Mouse (Mus musculus) retina, embryonic 14.5 days (tissue): ENCODE measurements at regions not wholly inside any gene's neighbourhood (a gene's known extent, or its start where the extent isn't known, plus 50 kb on each side); places are given as distances from the start of the nearest gene placed in this dataset.

ENCODE experiments used
- DNase-seq: peaks from one replicate; pipeline ENCODE4 v3.0.0-alpha.2; 2015; ENCODE audit warnings: low spot score

DNA sequence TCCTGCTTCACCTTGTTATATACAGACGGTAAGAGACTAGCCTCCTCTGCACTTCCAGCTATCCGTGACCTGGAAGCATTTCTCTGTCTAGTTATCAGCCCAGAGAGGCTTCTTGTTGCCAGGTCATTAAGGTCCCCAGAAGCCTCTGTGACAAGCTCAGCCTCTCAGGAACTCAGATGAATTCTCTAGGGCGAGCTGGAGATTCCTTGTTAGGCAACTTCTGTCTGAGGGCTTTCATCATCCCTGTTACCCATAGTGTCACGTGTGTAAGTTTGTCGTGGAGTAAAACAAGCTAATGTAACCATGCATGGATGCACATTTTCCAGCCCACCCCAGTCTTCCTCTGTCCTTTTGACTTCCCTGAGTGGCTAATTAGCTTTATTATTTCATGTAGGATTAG is 126.3 kb upstream of the Ednra start:
- DNase-seq = no peak

- no peak for DNase-seq
Observed at GRCm38 (mm10) chr8:77870264-77870663, 146.0 kb upstream of the Ednra start.

- DNase-seq = no peak
Observed at GRCm38 (mm10) chr8:77872771-77873170, 148.5 kb upstream of the Ednra start.

- DNase-seq = no peak
Observed at GRCm38 (mm10) chr8:77919776-77920175, 195.5 kb upstream of the Ednra start.

GRCm38 (mm10) chr8:77921868-77922267 is 197.6 kb upstream of the Ednra start:
- no peak for DNase-seq

DNA sequence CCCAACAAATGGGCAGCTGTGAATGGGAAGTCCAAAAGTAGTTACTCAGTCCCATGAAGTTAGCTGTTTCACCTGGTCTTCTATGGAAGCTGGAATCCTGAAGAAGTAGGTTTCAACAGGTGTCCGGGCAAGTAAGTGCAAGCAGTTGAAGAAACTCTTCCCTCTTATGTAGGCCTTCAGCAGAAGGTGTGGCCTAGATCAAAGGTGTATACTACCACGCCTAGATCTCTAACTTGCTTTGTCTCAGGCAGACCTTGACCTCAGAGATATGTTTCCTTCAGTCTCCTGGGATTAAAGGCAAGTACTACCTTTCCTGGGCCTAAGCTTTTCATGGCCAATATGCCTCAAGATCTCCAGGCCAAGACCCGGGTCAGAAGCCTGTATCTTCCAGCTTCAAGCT is 223.4 kb upstream of the Ednra start:
- DNase-seq = no peak

DNA sequence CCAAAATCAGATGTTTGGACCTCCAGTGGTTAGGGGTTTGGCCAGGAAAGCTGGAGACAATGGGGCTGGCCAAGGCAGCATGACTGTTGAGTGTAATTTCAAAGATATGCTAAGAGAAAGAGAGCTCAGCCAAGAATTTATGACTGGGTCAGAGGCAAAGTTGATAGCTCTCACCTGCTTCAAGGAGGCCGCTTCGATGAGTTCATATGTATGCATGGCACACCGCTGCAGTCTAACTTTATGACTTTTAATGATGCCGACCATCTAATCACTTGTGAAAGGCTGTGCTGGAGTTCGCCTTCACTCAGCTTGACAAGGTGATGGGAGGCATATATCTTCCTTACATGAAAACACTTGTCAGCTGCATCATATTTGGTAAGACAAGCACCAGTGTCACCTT is 225.4 kb upstream of the Ednra start:
- DNase-seq = no peak

DNA sequence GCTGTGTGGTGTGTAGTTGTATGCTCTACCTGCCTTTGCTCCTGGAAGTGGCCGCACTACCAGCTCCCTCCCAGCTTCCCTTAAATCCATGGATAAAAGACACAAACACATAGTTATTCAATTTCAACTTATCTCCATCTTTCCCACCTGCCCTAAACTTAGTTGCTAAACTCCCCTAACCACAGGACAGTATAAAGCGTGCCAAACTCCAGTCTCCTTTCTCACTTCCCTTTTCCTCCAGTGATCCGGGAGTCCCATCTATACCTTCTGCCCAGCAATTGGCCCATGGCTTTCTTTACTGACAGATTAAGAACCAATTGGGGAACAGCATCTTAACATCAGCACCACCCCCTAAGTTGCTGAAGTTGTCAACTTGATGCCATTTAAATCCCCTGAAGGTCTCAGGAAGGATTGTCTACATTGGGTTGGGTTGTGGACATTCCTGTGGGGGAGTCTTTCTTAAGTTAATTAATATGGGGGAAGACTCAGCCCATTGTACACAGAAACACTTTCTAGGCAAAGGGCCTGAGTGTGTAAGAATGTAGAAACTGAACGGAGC is 234.6 kb upstream of the Ednra start:
- no peak for DNase-seq

- no peak for DNase-seq
Observed at GRCm38 (mm10) chr8:77963102-77963698, 238.9 kb upstream of the Ednra start.

DNA sequence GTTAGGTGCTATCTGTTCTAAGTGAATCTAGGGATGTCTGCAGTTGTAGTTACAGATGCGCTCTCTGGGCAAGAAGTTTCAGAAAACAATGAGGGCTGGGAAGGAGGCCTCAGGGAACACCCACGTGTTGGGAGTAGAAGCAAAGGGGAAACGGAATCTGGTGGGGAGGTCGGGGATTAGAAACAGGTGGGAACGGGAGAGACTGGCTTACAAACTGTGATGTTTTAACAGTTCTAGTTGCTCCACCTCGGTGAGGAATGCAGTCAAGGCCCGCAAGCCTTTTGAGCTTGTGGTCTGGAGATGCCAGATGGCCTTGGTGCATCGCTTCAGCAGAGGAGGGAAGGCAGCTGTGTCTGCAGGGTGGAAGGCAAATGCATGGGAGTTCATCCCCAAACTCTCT is 242.7 kb upstream of the Ttc29 start:
- no peak for DNase-seq

GRCm38 (mm10) chr8:77973714-77974113 is 239.4 kb upstream of the Ttc29 start:
- no peak for DNase-seq

DNA sequence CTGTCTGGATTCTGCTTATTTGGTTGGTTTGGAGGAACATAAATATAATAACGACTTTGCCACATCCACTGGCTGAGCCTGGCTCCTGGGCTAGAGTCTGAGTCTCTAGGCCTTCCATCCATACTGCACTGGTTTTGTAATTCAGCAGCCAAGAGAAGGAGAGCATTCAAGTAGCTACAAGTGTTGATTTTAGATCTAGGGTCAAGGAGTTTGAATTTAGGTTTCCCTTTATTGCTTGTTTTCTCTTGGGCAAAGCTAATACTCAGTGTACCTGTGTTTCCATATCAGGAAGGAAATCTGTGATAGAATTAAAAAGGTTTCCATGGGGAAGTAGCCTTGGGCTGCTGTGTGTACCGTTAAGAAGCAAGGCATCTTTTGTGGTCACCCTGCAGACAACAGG is 234.0 kb upstream of the Ttc29 start:
- DNase-seq = no peak

DNA sequence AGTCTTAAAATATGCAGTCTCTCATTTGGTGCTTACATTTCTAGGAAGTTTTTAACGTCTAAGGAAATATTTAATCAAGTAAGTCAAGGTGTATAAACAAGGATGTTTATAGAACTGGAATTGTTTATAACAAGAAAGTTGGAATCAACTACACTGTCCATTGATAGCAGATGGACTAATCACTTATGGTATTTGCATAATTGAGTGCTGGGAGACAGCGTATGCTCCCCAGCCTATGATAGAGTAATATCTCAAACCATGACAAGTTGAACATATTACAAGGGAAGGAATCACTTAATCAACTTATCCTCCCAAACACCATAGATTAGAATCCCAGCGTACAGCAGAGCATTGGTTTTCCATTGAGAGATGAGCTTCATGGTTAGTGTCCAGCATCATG is 232.4 kb upstream of the Ttc29 start:
- DNase-seq = no peak

DNA sequence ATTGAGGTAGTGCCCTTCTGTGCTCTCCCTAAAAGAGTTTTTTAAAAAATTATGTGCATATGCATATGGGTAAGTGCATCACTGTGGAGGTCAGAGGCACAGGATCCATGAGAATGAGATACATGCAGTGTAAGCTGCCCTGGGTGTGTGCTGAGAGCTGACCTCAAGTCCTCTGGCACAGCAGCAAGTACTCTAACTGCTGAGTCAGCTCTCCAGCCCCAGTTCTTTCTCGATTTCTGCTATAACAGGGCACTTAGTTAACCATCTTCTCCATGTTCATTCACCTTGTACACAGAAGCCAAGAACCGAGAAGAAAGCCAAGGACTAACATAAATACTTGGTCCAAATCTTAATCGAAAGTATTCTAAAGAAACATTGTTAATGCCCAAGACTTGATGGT is 231.1 kb upstream of the Ttc29 start:
- no peak for DNase-seq

GRCm38 (mm10) chr8:77983476-77983875 is 229.6 kb upstream of the Ttc29 start:
- DNase-seq = no peak

GRCm38 (mm10) chr8:77987237-77987636 is 225.9 kb upstream of the Ttc29 start:
- DNase-seq = no peak

DNA sequence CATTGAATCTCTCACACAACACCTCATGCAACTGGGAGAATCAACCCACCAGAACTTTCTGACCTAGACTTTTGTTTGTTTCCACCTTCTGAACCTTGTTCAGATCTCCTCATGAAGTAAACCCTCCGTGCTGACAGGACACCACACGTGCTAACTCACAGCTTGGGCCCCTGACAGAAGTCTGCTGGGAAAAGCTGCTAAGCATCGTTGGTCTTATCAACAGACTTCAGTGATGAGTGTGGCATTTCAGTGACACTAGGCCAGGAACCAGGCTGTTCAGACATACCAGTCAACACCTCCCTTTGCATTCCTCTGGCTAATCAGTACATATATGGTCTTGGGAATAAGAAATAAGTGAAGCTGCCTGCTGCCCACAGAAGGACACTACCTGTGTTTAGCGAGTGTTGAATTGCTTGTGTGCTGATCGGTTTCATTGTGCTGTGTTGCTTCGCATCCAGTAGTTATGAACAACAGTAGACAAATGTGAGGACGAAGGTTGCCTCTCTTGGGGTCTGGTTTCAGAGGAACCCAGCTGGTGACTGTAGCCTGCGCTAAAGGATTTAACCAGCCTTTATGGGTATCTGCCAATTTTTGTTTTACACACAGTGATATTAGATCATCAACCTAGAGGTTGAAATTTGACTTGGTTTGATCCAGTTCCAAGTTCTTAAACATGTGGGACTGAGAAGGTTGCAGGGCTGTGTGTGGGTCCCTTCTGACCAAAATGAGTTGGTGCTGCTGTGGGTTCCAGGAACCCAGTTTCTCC is 224.6 kb upstream of the Ttc29 start:
- no peak for DNase-seq

GRCm38 (mm10) chr8:77991050-77991449 is 222.0 kb upstream of the Ttc29 start:
- DNase-seq = no peak

GRCm38 (mm10) chr8:78000303-78000702 is 212.8 kb upstream of the Ttc29 start:
- no peak for DNase-seq

DNA sequence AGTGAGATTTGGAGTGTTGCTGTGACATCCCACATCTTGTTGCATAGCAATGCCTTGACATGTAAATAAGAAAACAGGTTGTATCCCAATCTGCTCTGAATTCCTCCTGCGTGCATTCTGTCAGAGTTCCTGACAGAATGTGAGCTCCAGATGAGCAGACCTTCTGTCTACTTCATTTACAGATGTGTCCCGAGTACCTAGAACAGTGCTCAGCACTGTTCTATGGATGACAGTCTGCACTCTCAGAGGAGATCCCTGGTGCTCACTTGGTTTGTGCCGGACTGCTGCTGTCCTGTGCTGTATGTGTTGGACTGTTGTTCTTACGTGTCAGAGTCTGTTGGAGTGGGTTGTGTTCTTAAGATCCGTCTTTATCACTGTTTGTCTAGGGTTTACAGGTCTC is 211.4 kb upstream of the Ttc29 start:
- no peak for DNase-seq

- DNase-seq = no peak
Observed at GRCm38 (mm10) chr8:78002071-78002470, 211.0 kb upstream of the Ttc29 start.

GRCm38 (mm10) chr8:78003888-78004543 is 209.1 kb upstream of the Ttc29 start:
- DNase-seq = peak; percentile 88

- no peak for DNase-seq
Observed at GRCm38 (mm10) chr8:78004891-78005290, 208.2 kb upstream of the Ttc29 start.
